Mouse (Mus musculus) lung, embryonic 15.5 days (tissue): ENCODE measurements around the gene Hist2h2aa2. TPM values are rescaled to one million over a fixed set of nuclear protein-coding genes. Genes with fewer than 3 reads are reported as not detected.
"Not testable (repeated sequence)": the region's sequence is repeated elsewhere in the genome, so short reads cannot be mapped to it uniquely, and the experiment has no call there.

Source experiments
- ATAC-seq: fragments of 200-750 bp; cut with Nextera tagmentation; 2 replicates; pipeline ENCODE4 v1.8.0; 2017; ENCODE audit warnings: moderate number of reproducible peaks, borderline replicate concordance; ENCODE audit not compliant: low FRiP score, low TSS enrichment; ENCODE audit errors: extremely low read depth
- H3K27ac ChIP-seq: fragments of 300-500 bp; sonication (generic); 2 replicates; pipeline ENCODE4 v1.5.1; 2015; ENCODE audit warnings: moderate library complexity, mild to moderate bottlenecking, inconsistent platforms
- H3K27me3 ChIP-seq: fragments of 300-500 bp; sonication (generic); 2 replicates; pipeline ENCODE4 v1.6.1; 2015; ENCODE audit warnings: inconsistent platforms
- H3K36me3 ChIP-seq: fragments of 300-500 bp; sonication (generic); 2 replicates; pipeline ENCODE4 v1.6.1; 2015; ENCODE audit warnings: inconsistent platforms
- H3K4me1 ChIP-seq: fragments of 300-500 bp; sonication (generic); 2 replicates; pipeline ENCODE4 v1.6.1; 2015; ENCODE audit warnings: inconsistent platforms
- H3K4me2 ChIP-seq: fragments of 300-500 bp; sonication (generic); 2 replicates; pipeline ENCODE4 v1.6.1; 2015; ENCODE audit warnings: inconsistent platforms, mild to moderate bottlenecking, moderate library complexity
- H3K4me3 ChIP-seq: fragments of 300-500 bp; sonication (generic); 2 replicates; pipeline ENCODE4 v1.5.1; 2015; ENCODE audit warnings: mild to moderate bottlenecking, inconsistent platforms
- H3K9ac ChIP-seq: fragments of 300-500 bp; sonication (generic); 2 replicates; pipeline ENCODE4 v1.6.1; 2015; ENCODE audit warnings: inconsistent platforms
- H3K9me3 ChIP-seq: fragments of 300-500 bp; sonication (generic); 2 replicates; pipeline ENCODE4 v1.6.1; 2016; ENCODE audit warnings: inconsistent platforms
- WGBS: fragments of 180-500 bp; shearing (Covaris S2); methylation state at CpG from one replicate; pipeline ENCODE4 v1.1.7; 2015; 5-methylcytosine and 5-hydroxymethylcytosine counted together
- polyA plus RNA-seq: library from polyadenylated mRNA; unstranded; fragments of >200 nt; fragmentation: Nextera tagmentation; extraction: Ambion mirVana; gene quantifications from 2 replicates; pipeline ENCODE4 v1.2.1, GENCODE M21; 2015

Hist2h2aa2 gene
- polyA plus RNA-seq, 1 experiment from 2014 or later, result 58.4 TPM

DNA sequence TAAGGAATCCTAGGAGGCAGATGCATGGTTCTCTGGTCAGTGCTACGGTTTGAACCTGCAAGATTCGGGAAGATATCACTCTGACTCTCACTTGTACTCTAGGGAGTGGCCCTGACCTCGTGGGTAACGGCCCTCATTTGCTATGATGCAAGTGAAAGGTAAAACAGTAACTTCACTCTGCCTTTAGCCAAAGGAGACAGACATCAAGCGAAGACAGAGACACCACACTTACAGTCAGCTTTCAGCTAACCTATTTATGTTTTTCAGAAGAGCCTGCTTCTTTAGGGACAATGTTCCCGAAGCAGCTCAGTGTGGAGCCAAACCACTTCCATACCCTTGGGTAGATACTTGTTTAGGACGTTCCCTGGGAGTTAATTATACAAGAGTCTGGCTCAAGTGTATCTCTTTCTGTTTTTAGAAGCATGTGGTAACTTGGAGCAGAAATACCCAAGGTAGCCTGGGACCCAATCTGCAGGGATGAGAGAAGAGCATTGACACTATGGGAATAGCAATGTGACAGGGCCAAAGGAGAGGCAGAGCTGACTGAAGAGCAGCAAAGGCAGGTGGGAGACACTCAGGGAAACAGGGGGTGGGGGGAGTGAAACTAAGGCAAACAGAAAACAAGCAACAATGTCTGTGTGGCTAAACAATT lies 4.0 kb upstream of the Hist2h2aa2 start:
- Histone ChIP-seq H3K27me3 (no peaks in the 10 kb centered on the region), H3K9ac (peak overlapping the region; percentile 83; the same call in 1 of the 2 replicates), H3K4me3 (peak overlapping the region; percentile 51), H3K36me3 (no peaks in the 10 kb centered on the region), H3K4me2 (peak overlapping the region; percentile 63), H3K27ac (peak overlapping the region; percentile 99), H3K4me1 (peaks cover 36% of the 10 kb centered on the region), H3K9me3 (no peaks in the 10 kb centered on the region)
- 83% methylated on average over 7 of the region's 7 CpGs for WGBS
- ATAC-seq, result no peak

DNA sequence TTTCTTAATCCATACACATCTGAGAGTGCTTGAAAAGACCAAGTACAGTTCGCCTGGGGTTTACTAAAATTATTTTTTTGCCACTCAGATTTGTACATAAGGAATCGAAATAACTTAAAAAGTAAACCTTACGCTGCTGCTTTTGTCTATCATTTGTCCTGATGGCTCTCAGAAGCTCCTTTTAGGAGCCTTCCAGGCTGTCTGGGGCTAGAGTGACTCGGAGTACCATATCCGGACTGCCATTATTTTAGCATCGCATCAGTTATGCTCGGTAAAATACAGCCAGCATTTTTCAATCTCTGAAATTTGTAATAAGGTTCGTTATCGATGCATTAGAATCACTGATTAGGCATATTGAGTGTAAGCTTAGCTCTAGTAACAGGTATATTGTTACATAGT lies 722 bp upstream of the Hist2h2aa2 start:
- Histone ChIP-seq H3K4me3 (peak overlapping the region; percentile 12; the same call in 1 of the 2 replicates), H3K9ac (peak overlapping the region; percentile 32), H3K4me1 (peaks cover 46% of the 10 kb centered on the region), H3K36me3 (no peaks in the 10 kb centered on the region), H3K27me3 (no peaks in the 10 kb centered on the region), H3K27ac (peak overlapping the region; percentile 87), H3K4me2 (peak overlapping the region; percentile 41), H3K9me3 (no peaks in the 10 kb centered on the region)
- WGBS, result 71% methylated on average over 9 of the region's 9 CpGs
- ATAC-seq, result no peak

DNA sequence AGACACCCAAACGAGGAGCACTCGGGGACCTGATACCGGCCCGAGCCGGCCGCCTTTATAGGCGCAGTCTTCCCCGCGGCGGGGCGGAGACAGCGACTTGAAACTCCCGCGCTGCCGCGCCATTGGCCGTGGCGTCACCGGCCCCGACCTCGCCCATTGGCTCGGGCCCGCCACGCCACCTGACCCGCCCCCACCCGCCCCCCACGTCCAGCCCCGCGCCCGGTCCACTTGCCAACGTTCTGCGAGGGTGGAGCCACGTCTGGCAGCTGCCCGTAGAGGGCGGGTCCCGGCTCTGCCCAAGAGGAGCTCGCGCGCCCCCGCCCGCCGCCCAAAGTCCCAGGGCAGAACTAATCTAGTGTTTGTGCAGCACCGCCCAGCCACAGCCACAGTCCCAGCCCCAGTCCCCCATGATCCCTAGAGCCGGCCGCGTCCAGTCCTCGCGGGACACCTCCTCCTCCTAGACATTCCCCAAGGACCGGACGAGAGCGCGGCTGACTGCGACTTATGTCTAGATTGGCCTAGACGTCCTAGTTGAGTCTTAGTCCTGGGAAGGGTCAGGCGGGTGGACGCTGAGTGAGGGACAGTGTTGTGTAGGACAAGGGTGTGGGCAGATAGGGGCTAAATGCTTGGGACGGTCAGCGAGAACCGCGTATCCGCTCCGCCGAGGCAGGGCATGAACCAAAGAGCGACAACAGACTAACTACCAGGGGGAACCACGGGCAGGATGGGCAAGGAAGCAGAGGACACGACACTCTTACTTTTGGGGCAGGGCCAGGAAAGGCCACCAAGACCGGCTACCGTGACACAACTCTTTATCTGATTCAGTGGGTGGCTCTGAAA lies 902 bp downstream of the Hist2h2aa2 start, which contains the start of gene Hist2h3c2:
Hist2h3c2 (minus strand) TSS at position 174 of the 840 bp plus-strand sequence.
- H3K27me3 ChIP-seq, H3K9me3 ChIP-seq, H3K36me3 ChIP-seq: not testable (repeated sequence)
- peaks cover 40% of the 10 kb centered on the region for H3K4me1 ChIP-seq
- peak within 1 kb of the TSS; percentile 51 for H3K9ac ChIP-seq
- peak within 1 kb of the TSS; percentile 66 for H3K4me2 ChIP-seq
- peak within 1 kb of the TSS; percentile 86 for H3K27ac ChIP-seq
- H3K4me3 ChIP-seq, result peak within 1 kb of the TSS; percentile 41
- WGBS, result 1% methylated on average over 10 of the region's 68 CpGs
- ATAC-seq, result peak; percentile 93

DNA sequence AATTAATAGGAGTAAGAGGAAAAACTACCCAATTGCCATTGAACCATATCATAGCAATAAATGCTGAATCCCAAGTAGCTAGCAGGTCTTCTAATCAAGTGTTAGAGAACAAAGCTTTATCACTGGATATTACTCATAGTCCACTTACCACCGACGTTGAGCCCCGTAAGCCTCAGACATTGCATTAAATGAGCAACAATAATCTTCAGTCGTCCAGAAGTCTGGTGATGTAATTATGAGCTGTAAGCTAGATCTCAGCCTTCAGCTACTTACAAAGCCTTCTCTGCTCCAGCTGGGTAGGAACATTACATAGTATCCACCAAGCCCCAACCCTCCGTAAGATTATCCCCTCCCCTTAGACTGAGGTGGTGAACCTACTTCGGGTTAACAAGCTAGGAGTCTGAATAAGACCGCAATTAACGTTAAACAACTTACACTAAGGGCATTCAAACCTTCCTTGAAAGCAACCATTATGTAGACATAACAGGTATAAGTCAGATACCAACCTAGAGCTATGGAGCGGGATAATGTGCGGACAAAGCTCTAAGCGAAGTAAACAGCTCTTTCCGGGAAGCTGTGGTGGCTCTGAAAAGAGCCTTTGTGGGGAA lies 2.1 kb downstream of the Hist2h2aa2 start:
- Histone ChIP-seq H3K4me3 (peak overlapping the region; percentile 41), H3K4me2 (peak overlapping the region; percentile 66), H3K27me3 (no peaks in the 10 kb centered on the region), H3K9me3 (no peaks in the 10 kb centered on the region), H3K4me1 (peaks cover 30% of the 10 kb centered on the region), H3K36me3 (no peaks in the 10 kb centered on the region), H3K27ac (peak overlapping the region; percentile 70), H3K9ac (peak overlapping the region; percentile 51)
- under 1% methylated on average over 12 of the region's 12 CpGs for WGBS
- no peak for ATAC-seq

DNA sequence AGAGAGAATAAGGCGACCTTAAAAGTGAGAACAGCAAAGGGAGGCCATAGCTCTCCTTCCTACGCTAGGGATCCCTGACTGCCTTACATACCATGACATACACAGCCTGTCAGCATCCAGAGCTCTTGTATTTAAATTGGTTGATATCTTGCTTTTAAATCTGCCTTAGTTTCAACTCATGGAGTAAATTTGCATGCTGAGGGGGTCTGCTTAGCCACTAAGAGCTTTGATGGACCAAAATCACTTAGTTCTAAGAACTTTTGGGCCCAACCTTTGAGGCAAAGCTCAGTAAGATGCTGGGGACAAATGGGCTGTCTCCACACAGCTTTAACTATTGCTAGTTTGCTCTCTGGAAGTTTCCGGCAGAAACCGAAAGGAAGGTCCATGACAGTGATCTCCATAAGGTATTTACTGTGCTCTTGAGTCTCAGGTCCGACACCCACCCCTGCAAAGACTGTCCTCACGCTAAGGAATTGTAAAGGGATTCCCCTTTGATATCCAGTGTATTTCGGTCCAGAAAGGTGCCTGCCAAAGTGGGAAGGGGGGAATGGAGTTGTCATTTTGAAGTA lies 2.7 kb downstream of the Hist2h2aa2 start:
- no peak for ATAC-seq
- peak overlapping the region; percentile 70 for H3K27ac ChIP-seq

DNA sequence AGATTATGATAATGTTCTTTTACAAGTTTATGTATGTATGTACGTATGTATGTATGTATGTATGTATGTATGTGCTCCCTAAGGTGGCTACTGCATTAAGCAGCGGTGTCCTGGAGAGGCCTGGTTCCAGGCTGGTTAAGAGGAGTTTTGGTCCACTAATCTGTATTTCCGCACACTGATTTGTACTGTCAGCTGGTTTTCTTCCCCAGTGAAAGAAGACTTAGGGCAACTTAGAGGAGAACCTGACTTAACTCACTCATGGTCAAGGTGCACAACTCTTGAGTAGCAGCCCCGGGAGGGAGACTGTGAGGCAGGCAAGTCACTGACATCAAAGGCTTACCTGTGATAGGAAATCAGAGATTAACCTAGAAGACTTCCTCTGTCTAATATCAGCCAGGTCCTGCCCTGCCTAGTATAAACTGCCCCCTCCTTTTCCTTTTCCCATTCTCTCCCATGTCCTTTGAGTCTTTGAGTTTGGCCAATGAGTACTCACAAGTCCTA lies 3.2 kb downstream of the Hist2h2aa2 start:
- Histone ChIP-seq H3K27me3 (no peaks in the 10 kb centered on the region), H3K9me3 (no peaks in the 10 kb centered on the region), H3K4me3 (peak overlapping the region; percentile 41), H3K9ac (peak overlapping the region; percentile 51), H3K27ac (peak overlapping the region; percentile 70), H3K36me3 (no peaks in the 10 kb centered on the region), H3K4me2 (peak overlapping the region; percentile 66), H3K4me1 (peaks cover 30% of the 10 kb centered on the region)
- 60% methylated on average over 4 of the region's 4 CpGs for WGBS
- no peak for ATAC-seq

More for the DNA sequence above, 2.7 kb downstream of the Hist2h2aa2 start:
- no peaks in the 10 kb centered on the region for H3K9me3 ChIP-seq
- H3K4me1 ChIP-seq, result peaks cover 30% of the 10 kb centered on the region
- peak overlapping the region; percentile 51 for H3K9ac ChIP-seq
- H3K36me3 ChIP-seq, result no peaks in the 10 kb centered on the region
- no peaks in the 10 kb centered on the region for H3K27me3 ChIP-seq
- WGBS, result 10% methylated on average over 7 of the region's 7 CpGs
- H3K4me3 ChIP-seq, result peak overlapping the region; percentile 41
- H3K4me2 ChIP-seq, result peak overlapping the region; percentile 66

DNA sequence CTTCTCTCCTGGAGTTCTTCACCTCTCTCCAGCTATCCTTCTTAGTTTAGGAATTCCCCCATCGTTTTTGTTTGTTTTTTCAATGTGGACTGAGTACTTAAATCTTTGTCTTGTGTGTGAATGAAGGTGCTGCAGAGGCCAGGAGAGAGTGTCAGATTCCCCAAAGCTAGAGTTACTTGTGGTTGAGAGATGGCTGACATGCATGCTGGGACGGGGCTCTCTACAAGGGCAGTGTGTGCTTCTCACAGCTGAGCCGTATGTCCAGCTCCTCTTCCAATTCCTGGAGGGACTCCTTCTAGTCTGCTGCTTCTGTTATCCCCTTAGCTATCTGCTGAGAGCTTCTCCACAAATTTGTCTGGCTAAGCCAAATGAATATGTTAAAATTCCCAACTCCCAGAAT lies 4.2 kb downstream of the Hist2h2aa2 start:
- Histone ChIP-seq H3K4me3 (no peak overlapping the region), H3K36me3 (no peaks in the 10 kb centered on the region), H3K9ac (no peak overlapping the region), H3K27ac (no peak overlapping the region), H3K27me3 (no peaks in the 10 kb centered on the region), H3K4me2 (no peak overlapping the region), H3K9me3 (no peaks in the 10 kb centered on the region), H3K4me1 (peaks cover 30% of the 10 kb centered on the region)
- no peak for ATAC-seq
- 30% methylated on average over 3 of the region's 3 CpGs for WGBS

DNA sequence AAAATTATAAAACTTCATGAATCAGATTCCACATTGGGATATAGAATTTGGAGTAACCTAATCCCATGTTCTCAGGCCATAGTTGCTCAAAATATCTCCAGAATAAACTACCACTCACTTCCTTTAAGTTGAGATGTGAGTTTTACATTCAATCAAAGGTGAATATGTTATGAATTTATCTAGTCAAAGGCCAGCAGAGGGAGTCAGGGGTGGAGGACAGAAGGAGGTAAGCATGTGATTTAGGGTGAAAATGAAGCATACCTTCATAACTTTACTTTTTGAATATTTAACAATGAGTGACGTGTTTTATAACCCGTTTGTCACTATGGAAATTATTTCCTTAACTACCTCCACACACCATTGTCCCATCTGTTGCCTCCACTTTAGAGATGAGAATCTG lies 5.2 kb downstream of the Hist2h2aa2 start:
- Histone ChIP-seq H3K9ac (no peak overlapping the region), H3K9me3 (no peaks in the 10 kb centered on the region), H3K27ac (no peak overlapping the region), H3K27me3 (no peaks in the 10 kb centered on the region), H3K4me1 (peaks cover 28% of the 10 kb centered on the region), H3K4me2 (no peak overlapping the region), H3K4me3 (no peak overlapping the region), H3K36me3 (no peaks in the 10 kb centered on the region)
- 94% methylated on average over 2 of the region's 2 CpGs for WGBS
- ATAC-seq, result no peak

DNA sequence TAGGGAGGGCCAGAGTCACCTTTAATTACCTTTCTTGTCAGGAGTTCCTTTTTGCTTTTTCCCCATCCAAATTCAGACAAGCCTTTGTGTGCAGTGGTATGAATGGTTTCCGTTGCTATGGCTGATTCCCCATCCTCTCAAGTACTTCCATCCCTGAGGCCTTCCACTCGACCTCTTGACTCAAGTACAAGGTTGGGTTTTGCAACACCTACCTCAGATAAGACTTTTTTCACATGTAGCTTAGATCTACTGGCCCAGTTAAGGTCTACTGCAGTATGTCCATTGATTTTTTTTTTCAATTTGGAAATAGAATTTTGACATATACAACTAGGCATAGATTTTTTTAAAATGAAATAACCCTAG lies 8.3 kb downstream of the Hist2h2aa2 start:
- no peak for ATAC-seq
- WGBS, result 37% methylated on average over 2 of the region's 2 CpGs
- no peak overlapping the region for H3K4me3 ChIP-seq
- H3K4me1 ChIP-seq, result peaks cover 24% of the 10 kb centered on the region
- no peaks in the 10 kb centered on the region for H3K36me3 ChIP-seq
- H3K9ac ChIP-seq, result no peak overlapping the region
- H3K9me3 ChIP-seq, result no peaks in the 10 kb centered on the region
- no peak overlapping the region for H3K27ac ChIP-seq
- H3K4me2 ChIP-seq, result no peak overlapping the region
- no peaks in the 10 kb centered on the region for H3K27me3 ChIP-seq

DNA sequence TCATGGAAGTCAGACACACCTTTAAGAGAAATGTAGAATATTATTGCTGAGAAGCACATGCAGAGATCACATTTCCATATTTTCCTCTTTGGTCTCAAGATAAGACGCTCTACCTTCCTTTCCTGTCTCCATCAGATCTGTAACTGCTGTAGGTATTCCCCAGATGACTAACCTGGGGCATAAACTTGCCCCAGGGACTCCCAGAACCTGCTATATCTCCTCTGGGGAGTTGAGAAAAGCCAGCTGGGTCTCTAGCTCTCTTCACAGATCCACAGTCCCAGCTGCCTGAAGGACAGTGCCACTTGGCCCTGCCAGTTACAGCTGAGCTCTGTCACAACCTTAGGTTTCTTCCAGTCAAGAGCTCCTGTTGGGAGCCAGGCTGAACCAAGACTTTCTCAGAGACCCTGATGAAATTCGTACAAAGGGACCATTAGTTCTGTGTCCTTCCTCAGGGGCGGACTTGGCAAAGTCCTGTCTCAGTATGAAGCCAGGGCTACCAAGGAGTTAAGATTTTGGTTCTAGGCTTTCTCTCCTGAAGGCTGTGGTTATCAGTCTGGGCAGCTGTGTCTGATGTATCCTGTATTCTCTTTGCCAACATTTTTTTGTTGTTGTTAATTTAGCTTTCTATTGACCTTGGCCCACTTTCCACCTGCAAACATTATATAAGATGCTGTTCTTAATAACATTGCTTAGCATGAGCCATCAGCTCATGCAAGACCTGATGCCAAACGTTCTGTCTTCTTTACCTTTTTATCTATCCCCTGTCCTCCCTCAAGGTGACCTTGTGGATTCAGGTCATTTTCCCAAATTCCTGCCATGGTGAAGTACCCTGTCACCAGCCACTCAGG lies 8.9 kb downstream of the Hist2h2aa2 start:
- no peak overlapping the region for H3K4me2 ChIP-seq
- H3K4me3 ChIP-seq, result no peak overlapping the region
- H3K27ac ChIP-seq, result no peak overlapping the region
- H3K27me3 ChIP-seq, result no peaks in the 10 kb centered on the region
- no peaks in the 10 kb centered on the region for H3K36me3 ChIP-seq
- no peak for ATAC-seq
- WGBS, result 57% methylated on average over 4 of the region's 4 CpGs
- no peaks in the 10 kb centered on the region for H3K9me3 ChIP-seq
- H3K4me1 ChIP-seq, result peaks cover 19% of the 10 kb centered on the region
- H3K9ac ChIP-seq, result no peak overlapping the region

DNA sequence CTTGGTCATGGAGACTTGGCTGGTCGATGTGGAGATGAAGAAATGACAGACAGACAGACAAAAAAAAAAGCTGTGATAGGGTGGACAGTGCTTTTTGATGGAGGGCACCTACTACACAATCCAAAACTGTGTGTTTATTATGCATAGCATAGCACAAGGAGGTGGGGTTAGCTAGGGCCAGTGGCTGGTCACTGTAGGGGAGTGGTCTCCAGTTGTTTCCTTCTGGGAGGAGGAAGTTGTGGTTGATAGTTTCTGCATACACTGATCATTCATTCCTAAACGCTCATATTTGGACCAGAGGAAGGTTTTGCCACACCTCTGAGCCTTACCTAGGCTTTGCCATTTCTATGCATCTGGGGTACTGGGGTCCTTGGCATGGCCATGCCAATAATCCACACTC lies 9.7 kb downstream of the Hist2h2aa2 start:
- Histone ChIP-seq H3K4me2 (no peak overlapping the region), H3K27me3 (no peaks in the 10 kb centered on the region), H3K36me3 (no peaks in the 10 kb centered on the region), H3K4me1 (peaks cover 16% of the 10 kb centered on the region; the same call in 1 of the 2 replicates), H3K4me3 (no peak overlapping the region), H3K9me3 (no peaks in the 10 kb centered on the region), H3K27ac (no peak overlapping the region), H3K9ac (no peak overlapping the region)
- no peak for ATAC-seq
- 62% methylated on average over 2 of the region's 2 CpGs for WGBS
